In the genomic region with DNA sequence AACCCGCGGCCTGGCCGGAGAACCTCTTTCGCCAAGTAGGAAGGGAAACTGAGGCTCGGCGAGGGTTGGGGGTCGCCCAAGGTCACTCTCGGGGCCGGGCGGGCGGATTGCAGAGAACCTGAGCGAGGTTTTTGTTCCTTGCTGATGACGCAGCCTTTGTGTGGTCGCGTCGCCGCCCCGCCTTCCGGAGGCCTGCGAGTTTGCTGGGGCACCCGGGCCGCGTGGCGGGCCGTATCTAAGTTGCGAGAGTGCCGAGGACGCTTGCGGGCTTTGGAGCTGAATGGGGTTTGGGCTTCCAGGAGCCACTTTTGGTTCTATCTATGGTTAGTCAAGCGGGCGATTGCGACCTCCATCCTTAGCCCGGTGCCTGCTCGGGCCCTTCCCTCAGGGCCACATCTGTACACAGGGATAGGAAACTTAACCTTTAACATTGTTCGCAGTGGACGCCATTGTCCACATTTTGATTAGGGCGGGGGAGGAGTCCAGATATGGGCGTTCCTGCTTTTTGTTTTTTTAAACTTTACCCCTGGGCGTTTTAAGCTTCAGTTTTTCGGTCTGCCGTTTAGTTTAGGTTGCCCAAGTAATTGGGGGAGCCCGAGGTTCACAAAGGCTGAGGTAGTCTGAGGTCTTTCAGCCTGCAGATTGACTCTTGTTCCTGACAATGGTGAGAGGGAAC, we compare ENCODE assay signal across 7 mouse cellular contexts. TPM values are rescaled to one million over a fixed set of nuclear protein-coding genes. Genes with fewer than 3 reads are reported as not detected.
DNase-seq lines count a peak whose midpoint lies in the region; ATAC-seq and TF ChIP-seq lines count a peak whose summit lies in the region.

No protein-coding gene starts in this region.

- peak overlapping the region; percentile 91 for H3K4me2 ChIP-seq in hindbrain, postnatal 0 days (ENCODE audit: low read depth, low read length)
- H3K4me2 ChIP-seq in limb, embryonic 12.5 days, result peak overlapping the region; percentile 85
- peak overlapping the region; percentile 82 for H3K4me2 ChIP-seq in midbrain, embryonic 12.5 days (replicated peaks)

- H3K27me3 ChIP-seq in cerebellum, adult 2 months (ENCODE audit: control insufficient read depth, insufficient read depth, low read length), result no peaks in the 10 kb centered on the region
- H3K27me3 ChIP-seq in hindbrain, postnatal 0 days (ENCODE audit: insufficient read depth, low read length), result no peaks in the 10 kb centered on the region
- no peaks in the 10 kb centered on the region for H3K27me3 ChIP-seq in limb, embryonic 12.5 days
- H3K27me3 ChIP-seq in midbrain, embryonic 12.5 days, result no peaks in the 10 kb centered on the region
- H3K27me3 ChIP-seq in small intestine, adult 2 months (ENCODE audit: control insufficient read depth, insufficient read depth, low read length), result no peaks in the 10 kb centered on the region

- H3K9me3 ChIP-seq in hindbrain, postnatal 0 days (ENCODE audit: low read length), result no peaks in the 10 kb centered on the region
- H3K9me3 ChIP-seq in limb, embryonic 12.5 days, result no peaks in the 10 kb centered on the region
- H3K9me3 ChIP-seq in midbrain, embryonic 12.5 days, result no peaks in the 10 kb centered on the region

- no peaks in the 10 kb centered on the region for H3K36me3 ChIP-seq in hindbrain, postnatal 0 days (ENCODE audit: insufficient read depth, low read length)
- H3K36me3 ChIP-seq in limb, embryonic 12.5 days, result peaks cover 6% of the 10 kb centered on the region
- peaks cover 3% of the 10 kb centered on the region; the same call in 1 of the 2 replicates for H3K36me3 ChIP-seq in midbrain, embryonic 12.5 days
- H3K36me3 ChIP-seq in small intestine, adult 2 months (ENCODE audit: control insufficient read depth, insufficient read depth, low read length), result no peaks in the 10 kb centered on the region

- under 1% methylated on average over 42 of the region's 42 CpGs for WGBS in cerebellum, adult 2 months
- WGBS in hindbrain, postnatal 0 days, result 2% methylated on average over 42 of the region's 42 CpGs
- under 1% methylated on average over 42 of the region's 42 CpGs for WGBS in limb, embryonic 12.5 days
- under 1% methylated on average over 42 of the region's 42 CpGs for WGBS in midbrain, embryonic 12.5 days
- under 1% methylated on average over 42 of the region's 42 CpGs for WGBS in small intestine, adult 2 months

- peak overlapping the region; percentile 98 for H3K9ac ChIP-seq in hindbrain, postnatal 0 days (replicated peaks; ENCODE audit: low read length)
- H3K9ac ChIP-seq in limb, embryonic 12.5 days (replicated peaks), result peak overlapping the region; percentile 95
- H3K9ac ChIP-seq in midbrain, embryonic 12.5 days (replicated peaks), result peak overlapping the region; percentile 96

- peak overlapping the region; percentile 77 for H3K4me3 ChIP-seq in cerebellum, adult 2 months (replicated peaks; ENCODE audit: insufficient read depth, low read depth, low read length)
- peak overlapping the region; percentile 96 for H3K4me3 ChIP-seq in hindbrain, postnatal 0 days (ENCODE audit: low read length)
- peak overlapping the region; percentile 95 for H3K4me3 ChIP-seq in limb, embryonic 12.5 days (replicated peaks)
- H3K4me3 ChIP-seq in midbrain, embryonic 12.5 days, result peak overlapping the region; percentile 99
- peak overlapping the region; percentile 98 for H3K4me3 ChIP-seq in small intestine, adult 2 months (ENCODE audit: low read depth, low read length)

- peak; percentile 90 for DNase-seq in R1 (ENCODE audit: low read depth, low spot score)
- no peak for DNase-seq in cerebellum, adult 2 months
- DNase-seq in frontal cortex, postnatal 36 days (ENCODE audit: low spot score in 2 of 2), result peak; percentile 18 to 23
- DNase-seq in hindbrain, postnatal 0 days (ENCODE audit: low spot score), result peak; percentile 60

- no peaks in the 10 kb centered on the region for H3K4me1 ChIP-seq in cerebellum, adult 2 months (ENCODE audit: control insufficient read depth, insufficient read depth, low read length)
- peaks cover 8% of the 10 kb centered on the region for H3K4me1 ChIP-seq in hindbrain, postnatal 0 days (ENCODE audit: insufficient read depth, low read length)
- peaks cover 16% of the 10 kb centered on the region for H3K4me1 ChIP-seq in limb, embryonic 12.5 days (replicated peaks)
- H3K4me1 ChIP-seq in midbrain, embryonic 12.5 days, result peaks cover 20% of the 10 kb centered on the region
- H3K4me1 ChIP-seq in small intestine, adult 2 months (ENCODE audit: control insufficient read depth, insufficient read depth, insufficient read length, low read length), result no peaks in the 10 kb centered on the region; the same call in 1 of the 2 replicates

- no peak for TF ChIP-seq CTCF in cerebellum, adult 2 months (IDR thresholded peaks at IDR 0.05; ENCODE audit: borderline replicate concordance, insufficient read depth, low read depth, low read length)
- TF ChIP-seq CTCF in hindbrain, postnatal 0 days (IDR thresholded peaks at IDR 0.05; ENCODE audit: low read depth), result no peak
- TF ChIP-seq CTCF in small intestine, adult 2 months (IDR thresholded peaks at IDR 0.05; ENCODE audit: extremely low read depth, insufficient read length, insufficient replicate concordance, low read depth, low read length), result no peak

- 0 out of 2 replicates have a peak, but pooled peaks have one; percentile 10 for ATAC-seq in hindbrain, postnatal 0 days
- 0 out of 2 replicates have a peak, but pooled peaks have one; percentile 27 for ATAC-seq in limb, embryonic 12.5 days (ENCODE audit: insufficient number of reproducible peaks, insufficient read depth, low FRiP score, low TSS enrichment, low read depth)
- ATAC-seq in midbrain, embryonic 12.5 days (ENCODE audit: low FRiP score, low read depth), result peak; percentile 44

- peak overlapping the region; percentile 2; the same call in 1 of the 2 replicates for H3K27ac ChIP-seq in cerebellum, adult 2 months (ENCODE audit: insufficient read depth, low read length)
- peak overlapping the region; percentile 98 for H3K27ac ChIP-seq in hindbrain, postnatal 0 days
- peak overlapping the region; percentile 96 for H3K27ac ChIP-seq in limb, embryonic 12.5 days
- peak overlapping the region; percentile 94 for H3K27ac ChIP-seq in midbrain, embryonic 12.5 days (replicated peaks)
- H3K27ac ChIP-seq in small intestine, adult 2 months (ENCODE audit: insufficient read depth, low read depth, low read length), result peak overlapping the region; percentile 57

- TF ChIP-seq POLR2A in cerebellum, adult 2 months (IDR thresholded peaks at IDR 0.05; ENCODE audit: borderline replicate concordance, insufficient read depth, low read length), result no peak
- TF ChIP-seq POLR2A in small intestine, adult 2 months (IDR thresholded peaks at IDR 0.05; ENCODE audit: low read depth, low read length), result no peak

RNA-seq across cellular contexts. Expression of a gene that starts 0.8 kb away (rescaled TPM):
- 77.5 and 80.0 TPM in 2 replicates for polyA plus RNA-seq in cerebellum, adult 2 months (2012; rRNA removed)
- total RNA-seq in hindbrain, postnatal 0 days (2014; rRNA removed), result 103 and 104 TPM in 2 replicates
- 119 and 127 TPM in 2 replicates for polyA plus RNA-seq in hindbrain, postnatal 0 days (2015; fragmentation: Nextera tagmentation; extraction: Ambion mirVana)
- 181 TPM in 2 replicates for polyA plus RNA-seq in limb, embryonic 12.5 days (2016; fragmentation: Nextera tagmentation; extraction: Ambion mirVana)
- polyA plus RNA-seq in midbrain, embryonic 12.5 days (2016; fragmentation: Nextera tagmentation; extraction: Ambion mirVana), result 155 and 172 TPM in 2 replicates
- polyA plus RNA-seq in small intestine, adult 2 months (2012; rRNA removed), result 19.9 and 31.8 TPM in 2 replicates

RNA-seq across cellular contexts. Expression of a gene that starts 32.8 kb away (rescaled TPM):
- 45.5 and 52.2 TPM in 2 replicates for polyA plus RNA-seq in cerebellum, adult 2 months (2012; rRNA removed)
- 33.1 and 36.9 TPM in 2 replicates for total RNA-seq in hindbrain, postnatal 0 days (2014; rRNA removed)
- 9.6 and 11.6 TPM in 2 replicates for polyA plus RNA-seq in hindbrain, postnatal 0 days (2015; fragmentation: Nextera tagmentation; extraction: Ambion mirVana)
- polyA plus RNA-seq in limb, embryonic 12.5 days (2016; fragmentation: Nextera tagmentation; extraction: Ambion mirVana), result 13.7 and 19.8 TPM in 2 replicates
- 17.4 and 18.9 TPM in 2 replicates for polyA plus RNA-seq in midbrain, embryonic 12.5 days (2016; fragmentation: Nextera tagmentation; extraction: Ambion mirVana)
- 9.4 and 30.9 TPM in 2 replicates for polyA plus RNA-seq in small intestine, adult 2 months (2012; rRNA removed)

RNA-seq across cellular contexts. Expression of a gene that starts 48.5 kb away (rescaled TPM):
- 1.4 and 1.7 TPM in 2 replicates for polyA plus RNA-seq in cerebellum, adult 2 months (2012; rRNA removed)
- total RNA-seq in hindbrain, postnatal 0 days (2014; rRNA removed), result 0.97 TPM in 1 of 2 replicates, not detected in the other
- polyA plus RNA-seq in hindbrain, postnatal 0 days (2015; fragmentation: Nextera tagmentation; extraction: Ambion mirVana), result 0.13 and 0.19 TPM in 2 replicates
- polyA plus RNA-seq in limb, embryonic 12.5 days (2016; fragmentation: Nextera tagmentation; extraction: Ambion mirVana), result not detected in 2 replicates
- not detected in 2 replicates for polyA plus RNA-seq in midbrain, embryonic 12.5 days (2016; fragmentation: Nextera tagmentation; extraction: Ambion mirVana)
- 0.04 TPM in 1 of 2 replicates, not detected in the other for polyA plus RNA-seq in small intestine, adult 2 months (2012; rRNA removed)

RNA-seq across cellular contexts. Expression of a gene that starts 48.7 kb away (rescaled TPM):
- polyA plus RNA-seq in cerebellum, adult 2 months (2012; rRNA removed), result 62.9 and 69.5 TPM in 2 replicates
- 10.1 and 13.9 TPM in 2 replicates for total RNA-seq in hindbrain, postnatal 0 days (2014; rRNA removed)
- 3.0 and 3.8 TPM in 2 replicates for polyA plus RNA-seq in hindbrain, postnatal 0 days (2015; fragmentation: Nextera tagmentation; extraction: Ambion mirVana)
- polyA plus RNA-seq in limb, embryonic 12.5 days (2016; fragmentation: Nextera tagmentation; extraction: Ambion mirVana), result 1.4 and 2.0 TPM in 2 replicates
- 1.9 and 2.5 TPM in 2 replicates for polyA plus RNA-seq in midbrain, embryonic 12.5 days (2016; fragmentation: Nextera tagmentation; extraction: Ambion mirVana)
- 1.5 and 1.7 TPM in 2 replicates for polyA plus RNA-seq in small intestine, adult 2 months (2012; rRNA removed)

Comparison
In these comparisons a context has a peak if more than half of its experiments do, and no peak if none do; other contexts are left out.
1. DNase-seq: peak in R1 (single experiment), frontal cortex, postnatal 36 days (2 of 2) and hindbrain, postnatal 0 days (single experiment); none in cerebellum, adult 2 months (0 of 2).
2. H3K27ac ChIP-seq: peak in every context shown above with its lines; median percentile 98 in hindbrain, postnatal 0 days; 96 in limb, embryonic 12.5 days; 94 in midbrain, embryonic 12.5 days; 57 in small intestine, adult 2 months; 2 in cerebellum, adult 2 months.
3. Peak in every context shown above with its lines, with median percentiles within 50 percentile points of each other: H3K4me3 ChIP-seq, ATAC-seq, H3K4me2 ChIP-seq and H3K9ac ChIP-seq.